Mouse (Mus musculus): Measurements from ENCODE around the gene Nat8f1. TPM values are rescaled to one million over a fixed set of nuclear protein-coding genes. Genes with fewer than 3 reads are reported as not detected.
"Not testable (repeated sequence)": the region's sequence is repeated elsewhere in the genome, so short reads cannot be mapped to it uniquely, and the experiment has no call there.

The Nat8f1 gene
- 46.6 and 52.7 TPM in 2 replicates for polyA plus RNA-seq (2015; fragmentation: Nextera tagmentation; extraction: Ambion mirVana)

DNA sequence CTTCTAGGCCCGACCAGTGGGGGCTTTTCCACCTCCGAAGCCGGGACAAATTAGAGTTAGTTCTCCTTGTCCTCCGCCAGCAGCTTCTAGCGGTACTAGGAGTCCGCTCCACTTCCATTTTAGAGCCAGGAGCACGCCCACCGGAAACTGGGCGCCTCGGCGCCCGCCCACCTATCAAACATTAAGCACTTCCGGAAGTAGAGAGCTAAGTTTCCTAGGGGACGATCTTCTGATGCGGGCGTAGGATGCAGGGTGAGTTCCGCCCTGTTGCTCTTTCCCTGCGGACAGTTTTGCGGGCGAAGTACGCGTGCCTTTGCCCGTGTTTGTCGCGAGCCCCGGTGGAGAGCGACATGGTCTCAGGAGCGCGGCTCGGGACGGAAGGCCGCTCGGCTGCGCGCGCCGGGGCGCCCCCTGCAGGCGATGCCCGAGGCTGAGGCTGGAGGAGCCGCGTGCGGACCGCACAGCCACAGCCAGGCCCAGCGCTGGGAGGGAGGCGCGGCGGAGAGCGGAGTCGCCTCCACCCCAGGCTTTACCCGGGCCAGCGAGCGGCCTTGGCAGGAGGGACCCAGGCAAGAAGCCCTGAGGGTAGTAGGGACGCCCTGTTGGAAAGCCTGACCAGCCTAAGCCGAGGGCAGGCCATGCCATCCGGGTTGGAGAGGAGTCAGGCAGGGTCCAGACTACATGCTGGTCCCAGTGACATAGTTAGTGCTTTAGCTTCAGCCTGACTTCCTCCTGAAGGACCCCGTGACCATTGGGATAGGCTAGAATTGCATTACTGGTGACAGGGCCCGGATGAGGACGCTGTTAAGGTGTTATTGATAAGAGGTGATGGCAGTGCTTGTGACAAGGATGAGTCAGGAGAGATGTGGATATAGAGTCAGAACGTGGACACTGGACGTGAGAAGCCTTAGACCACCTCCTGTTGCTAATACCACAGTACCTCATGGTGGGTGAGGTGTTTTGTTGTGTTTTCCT, at the start of gene Nat8f1:
Gene Nat8f1 (minus strand): TSS at position 149 of the 975 bp plus-strand sequence.
- Histone ChIP-seq H3K4me2 (peak within 1 kb of the TSS; percentile 76), H3K4me1 (peaks cover 13% of the 10 kb centered on the region), H3K9ac (peak within 1 kb of the TSS; percentile 78), H3K4me3 (replicated peaks) (peak within 1 kb of the TSS; percentile 68), H3K27ac (peak within 1 kb of the TSS; percentile 94)
- peak; percentile 97 for ATAC-seq (replicated peaks; ENCODE audit: low FRiP score)
- WGBS: under 1% methylated on average over 61 of the region's 61 CpGs
- not testable (repeated sequence) for H3K36me3 ChIP-seq; H3K9me3 ChIP-seq (replicated peaks); H3K27me3 ChIP-seq

GRCm38 (mm10) chr6:85961101-85962091, 45.9 kb upstream of the Nat8f1 start, which contains the start of gene Dusp11:
TSS of gene Dusp11 (minus strand) at chr6:85961667.
- Histone ChIP-seq H3K9me3 (replicated peaks) (no peaks in the 10 kb centered on the region), H3K4me2 (peak within 1 kb of the TSS; percentile 76), H3K36me3 (peaks cover 22% of the 10 kb centered on the region), H3K4me3 (replicated peaks) (peak within 1 kb of the TSS; percentile 91), H3K27ac (peak within 1 kb of the TSS; percentile 100), H3K27me3 (no peaks in the 10 kb centered on the region), H3K9ac (peak within 1 kb of the TSS; percentile 87), H3K4me1 (peaks cover 10% of the 10 kb centered on the region)
- WGBS: under 1% methylated on average over 70 of the region's 70 CpGs
- peak; percentile 95 for ATAC-seq (replicated peaks; ENCODE audit: low FRiP score)

- 83% methylated on average over 3 of the region's 3 CpGs for whole genome bisulfite sequencing
Measured at GRCm38 (mm10) chr6:85957581-85957980, 42.1 kb upstream of the Nat8f1 start.

GRCm38 (mm10) chr6:85948549-85948948, 33.1 kb upstream of the Nat8f1 start:
- WGBS: 79% methylated on average over 6 of the region's 6 CpGs
- Histone ChIP-seq H3K4me1 (no peaks in the 10 kb centered on the region), H3K36me3 (peaks cover 96% of the 10 kb centered on the region), H3K27ac (no peak overlapping the region), H3K4me2 (no peak overlapping the region), H3K27me3 (no peaks in the 10 kb centered on the region), H3K9me3 (replicated peaks) (no peaks in the 10 kb centered on the region), H3K4me3 (replicated peaks) (no peak overlapping the region), H3K9ac (no peak overlapping the region)
- ATAC-seq (replicated peaks; ENCODE audit: low FRiP score): no peak

More at GRCm38 (mm10) chr6:85957581-85957980, 42.1 kb upstream of the Nat8f1 start:
- peaks cover 10% of the 10 kb centered on the region for H3K4me1 ChIP-seq
- no peak overlapping the region for H3K4me3 ChIP-seq (replicated peaks)
- H3K27ac ChIP-seq: no peak overlapping the region
- ATAC-seq (replicated peaks; ENCODE audit: low FRiP score): no peak
- no peak overlapping the region for H3K4me2 ChIP-seq
- no peaks in the 10 kb centered on the region for H3K27me3 ChIP-seq
- no peaks in the 10 kb centered on the region for H3K9me3 ChIP-seq (replicated peaks)
- H3K36me3 ChIP-seq: peaks cover 55% of the 10 kb centered on the region
- H3K9ac ChIP-seq: no peak overlapping the region

DNA sequence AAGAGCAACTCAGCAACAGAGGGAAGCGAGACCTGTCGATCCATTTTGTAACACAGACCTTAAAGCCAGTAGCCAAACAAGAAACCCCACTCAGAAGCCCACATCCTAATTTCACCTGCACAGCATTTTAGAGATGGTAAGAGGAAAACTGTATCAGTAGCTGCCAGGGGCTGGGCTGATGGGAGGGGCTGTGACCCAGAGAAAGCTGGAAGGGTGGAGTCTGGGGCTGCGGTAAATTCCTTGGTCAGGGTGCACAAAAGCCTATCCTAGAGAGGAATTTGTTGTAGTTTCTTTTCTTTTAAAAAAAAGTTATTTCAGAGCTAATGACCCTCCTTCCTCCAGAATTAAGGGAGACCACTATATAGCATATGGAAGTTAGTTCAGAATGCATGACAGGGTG, 27.0 kb upstream of the Nat8f1 start:
- Histone ChIP-seq H3K4me1 (peaks cover 2% of the 10 kb centered on the region; the same call in 1 of the 2 replicates), H3K27me3 (no peaks in the 10 kb centered on the region), H3K9ac (no peak overlapping the region), H3K9me3 (replicated peaks) (no peaks in the 10 kb centered on the region), H3K36me3 (peaks cover 59% of the 10 kb centered on the region), H3K27ac (no peak overlapping the region), H3K4me3 (replicated peaks) (no peak overlapping the region), H3K4me2 (no peak overlapping the region)
- ATAC-seq (replicated peaks; ENCODE audit: low FRiP score): no peak
- 93% methylated on average over 3 of the region's 3 CpGs for WGBS

GRCm38 (mm10) chr6:85938701-85939100, 23.2 kb upstream of the Nat8f1 start:
- H3K27ac ChIP-seq: no peak overlapping the region
- no peak overlapping the region for H3K9ac ChIP-seq
- peaks cover 23% of the 10 kb centered on the region for H3K36me3 ChIP-seq
- H3K4me2 ChIP-seq: no peak overlapping the region
- H3K4me1 ChIP-seq: peaks cover 10% of the 10 kb centered on the region
- no peak overlapping the region for H3K4me3 ChIP-seq (replicated peaks)
- WGBS: 81% methylated on average over 10 of the region's 10 CpGs
- H3K27me3 ChIP-seq: no peaks in the 10 kb centered on the region
- no peak for ATAC-seq (replicated peaks; ENCODE audit: low FRiP score)
- H3K9me3 ChIP-seq (replicated peaks): no peaks in the 10 kb centered on the region

GRCm38 (mm10) chr6:85936508-85937465, 21.3 kb upstream of the Nat8f1 start:
- H3K9me3 ChIP-seq (replicated peaks); H3K27me3 ChIP-seq: not testable (repeated sequence)
- peak overlapping the region; percentile 62 for H3K9ac ChIP-seq
- H3K4me3 ChIP-seq (replicated peaks): peak overlapping the region; percentile 54
- peaks cover 10% of the 10 kb centered on the region for H3K4me1 ChIP-seq
- H3K4me2 ChIP-seq: peak overlapping the region; percentile 73
- peak; percentile 96 for ATAC-seq (replicated peaks; ENCODE audit: low FRiP score)
- 1% methylated on average over 45 of the region's 50 CpGs for WGBS
- peaks cover 16% of the 10 kb centered on the region for H3K36me3 ChIP-seq
- peak overlapping the region; percentile 87 for H3K27ac ChIP-seq

GRCm38 (mm10) chr6:85935646-85936045, 20.2 kb upstream of the Nat8f1 start:
- 70% methylated on average over 3 of the region's 3 CpGs for WGBS
- Histone ChIP-seq H3K4me1 (peaks cover 10% of the 10 kb centered on the region), H3K27me3 (no peaks in the 10 kb centered on the region), H3K36me3 (peaks cover 12% of the 10 kb centered on the region), H3K9ac (no peak overlapping the region), H3K4me3 (replicated peaks) (no peak overlapping the region), H3K9me3 (replicated peaks) (no peaks in the 10 kb centered on the region), H3K27ac (no peak overlapping the region), H3K4me2 (no peak overlapping the region)
- no peak for ATAC-seq (replicated peaks; ENCODE audit: low FRiP score)

DNA sequence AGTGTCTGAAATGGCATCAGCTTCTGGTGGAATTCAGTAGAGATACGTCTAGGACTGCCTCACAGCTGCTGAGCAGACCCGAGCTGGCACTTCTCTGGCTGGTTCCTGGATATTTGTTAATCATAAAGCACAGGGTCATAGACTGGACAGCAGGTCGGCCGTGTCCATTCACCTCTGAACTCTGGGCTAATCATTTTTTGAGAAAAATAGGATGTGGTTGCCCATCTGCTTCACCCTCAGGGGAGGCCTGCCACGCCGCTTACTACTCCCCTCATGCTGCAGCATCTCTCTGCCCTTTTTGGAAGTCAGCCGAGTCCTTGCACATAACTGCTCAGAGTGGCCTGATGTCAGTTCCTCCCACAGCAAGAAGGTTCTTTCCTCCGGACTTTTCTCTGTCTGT, 18.6 kb upstream of the Nat8f1 start:
- Histone ChIP-seq H3K4me1 (peaks cover 10% of the 10 kb centered on the region), H3K36me3 (peaks cover 24% of the 10 kb centered on the region), H3K9me3 (replicated peaks) (no peaks in the 10 kb centered on the region), H3K4me3 (replicated peaks) (no peak overlapping the region), H3K27ac (no peak overlapping the region), H3K9ac (no peak overlapping the region), H3K4me2 (no peak overlapping the region), H3K27me3 (no peaks in the 10 kb centered on the region)
- WGBS: 66% methylated on average over 8 of the region's 8 CpGs
- ATAC-seq (replicated peaks; ENCODE audit: low FRiP score): no peak

- Histone ChIP-seq H3K36me3 (peaks cover 68% of the 10 kb centered on the region), H3K9ac (no peak overlapping the region), H3K27ac (no peak overlapping the region), H3K4me3 (replicated peaks) (no peak overlapping the region), H3K4me2 (no peak overlapping the region), H3K27me3 (no peaks in the 10 kb centered on the region), H3K9me3 (replicated peaks) (no peaks in the 10 kb centered on the region), H3K4me1 (no peaks in the 10 kb centered on the region)
- 82% methylated on average over 1 of the region's 1 CpGs for WGBS
- ATAC-seq (replicated peaks; ENCODE audit: low FRiP score): no peak
Measured at GRCm38 (mm10) chr6:85929312-85929711, 13.8 kb upstream of the Nat8f1 start.
